ENCODE assay signal across 13 mouse cellular contexts in the genomic region with DNA sequence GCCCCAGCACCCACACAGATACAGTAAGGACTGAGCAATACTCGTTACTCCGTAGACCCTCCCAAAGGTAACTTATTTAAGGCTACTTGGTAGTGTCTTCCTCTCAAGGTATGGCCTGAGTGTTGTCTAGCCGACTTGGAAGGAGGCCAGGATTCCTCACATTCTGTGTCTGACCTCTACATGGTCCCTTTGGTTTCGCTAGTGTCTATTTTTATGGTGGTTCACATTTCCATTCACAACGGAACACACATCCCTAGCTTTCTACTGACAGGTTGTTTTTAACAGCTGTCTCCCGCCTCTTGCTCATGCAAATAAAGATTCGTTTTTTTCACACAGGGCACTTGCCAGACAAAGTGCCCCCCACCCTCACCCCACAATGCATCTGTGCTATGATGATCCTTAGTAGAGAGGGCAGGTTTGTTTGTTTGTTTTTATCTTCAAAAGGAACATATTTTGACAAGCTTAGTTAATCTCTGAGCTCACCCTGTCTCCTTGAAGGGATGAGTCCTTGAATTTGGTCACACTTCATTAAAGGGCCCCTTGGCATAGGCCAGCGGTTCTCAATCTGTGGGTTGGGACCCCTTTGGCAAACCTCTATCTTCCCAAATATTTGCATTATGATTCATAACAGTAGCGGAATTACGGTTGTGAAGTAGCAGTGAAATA. TPM values are rescaled to one million over a fixed set of nuclear protein-coding genes. Genes with fewer than 3 reads are reported as not detected.
DNase-seq lines count a peak whose midpoint lies in the region; ATAC-seq lines count a peak whose summit lies in the region.
"Had no signal": no experiment of that assay in that cellular context is flagged by ENCODE, and none has a peak within 500 bp of the region (broad histone marks: within the 10 kb centered on the region; RNA-seq: fewer than 3 reads in every experiment).

No protein-coding gene starts in this region.

- H3K9me3 ChIP-seq in forebrain, embryonic 13.5 days (replicated peaks), result no peaks in the 10 kb centered on the region
- no peaks in the 10 kb centered on the region for H3K9me3 ChIP-seq in forebrain, embryonic 10.5 days
- no peaks in the 10 kb centered on the region for H3K9me3 ChIP-seq in limb, embryonic 13.5 days
- H3K9me3 ChIP-seq in limb, embryonic 10.5 days (replicated peaks), result no peaks in the 10 kb centered on the region
- no peaks in the 10 kb centered on the region for H3K9me3 ChIP-seq in intestine, embryonic 14.5 days (ENCODE audit: control insufficient read depth, low read length)
- no peaks in the 10 kb centered on the region for H3K9me3 ChIP-seq in stomach, embryonic 14.5 days (ENCODE audit: control insufficient read depth, low read depth, low read length)
- no peaks in the 10 kb centered on the region for H3K9me3 ChIP-seq in hindbrain, embryonic 14.5 days (ENCODE audit: control insufficient read depth, low read length)
- H3K9me3 ChIP-seq: embryonic facial prominence, embryonic 12.5 days; hindbrain, embryonic 13.5 days had no signal

- 66% methylated on average over 10 of the region's 10 CpGs for WGBS in forebrain, embryonic 13.5 days
- WGBS in forebrain, embryonic 10.5 days, result 86% methylated on average over 10 of the region's 10 CpGs
- WGBS in limb, embryonic 13.5 days, result 54% methylated on average over 10 of the region's 10 CpGs
- WGBS in limb, embryonic 10.5 days, result 75% methylated on average over 10 of the region's 10 CpGs
- WGBS in intestine, embryonic 14.5 days, result 26% methylated on average over 10 of the region's 10 CpGs
- WGBS in stomach, embryonic 14.5 days, result 32% methylated on average over 10 of the region's 10 CpGs
- WGBS in hindbrain, embryonic 14.5 days, result 63% methylated on average over 10 of the region's 10 CpGs

- no peak overlapping the region for H3K4me3 ChIP-seq in forebrain, embryonic 13.5 days
- no peak overlapping the region for H3K4me3 ChIP-seq in forebrain, embryonic 10.5 days
- H3K4me3 ChIP-seq in limb, embryonic 13.5 days, result no peak overlapping the region
- no peak overlapping the region for H3K4me3 ChIP-seq in limb, embryonic 10.5 days
- H3K4me3 ChIP-seq in intestine, embryonic 14.5 days (ENCODE audit: low read depth, low read length), result no peak overlapping the region
- no peak overlapping the region for H3K4me3 ChIP-seq in stomach, embryonic 14.5 days (ENCODE audit: low read depth, low read length)
- no peak overlapping the region for H3K4me3 ChIP-seq in hindbrain, embryonic 14.5 days (replicated peaks; ENCODE audit: low read length)
- H3K4me3 ChIP-seq: embryonic facial prominence, embryonic 12.5 days; hindbrain, embryonic 13.5 days had no signal

- H3K4me2 ChIP-seq in forebrain, embryonic 13.5 days, result no peak overlapping the region
- H3K4me2 ChIP-seq in limb, embryonic 13.5 days (replicated peaks), result 0 out of 2 replicates have a peak overlapping the region, but pooled peaks have one; percentile 7
- H3K4me2 ChIP-seq in intestine, embryonic 14.5 days (ENCODE audit: low read length), result no peak overlapping the region
- H3K4me2 ChIP-seq in stomach, embryonic 14.5 days (replicated peaks; ENCODE audit: low read depth, low read length), result no peak overlapping the region
- no peak overlapping the region for H3K4me2 ChIP-seq in hindbrain, embryonic 14.5 days (replicated peaks)
- H3K4me2 ChIP-seq: embryonic facial prominence, embryonic 12.5 days; hindbrain, embryonic 13.5 days had no signal

- no peak overlapping the region for H3K9ac ChIP-seq in forebrain, embryonic 13.5 days
- no peak overlapping the region for H3K9ac ChIP-seq in limb, embryonic 13.5 days
- H3K9ac ChIP-seq in intestine, embryonic 14.5 days (ENCODE audit: low read length), result no peak overlapping the region
- H3K9ac ChIP-seq in stomach, embryonic 14.5 days (replicated peaks; ENCODE audit: low read depth, low read length), result no peak overlapping the region
- no peak overlapping the region for H3K9ac ChIP-seq in hindbrain, embryonic 14.5 days
- H3K9ac ChIP-seq: embryonic facial prominence, embryonic 12.5 days; hindbrain, embryonic 13.5 days had no signal

- H3K27ac ChIP-seq in forebrain, embryonic 13.5 days, result no peak overlapping the region
- no peak overlapping the region for H3K27ac ChIP-seq in forebrain, embryonic 10.5 days
- no peak overlapping the region for H3K27ac ChIP-seq in limb, embryonic 13.5 days
- no peak overlapping the region for H3K27ac ChIP-seq in limb, embryonic 10.5 days
- H3K27ac ChIP-seq in intestine, embryonic 14.5 days (ENCODE audit: low read depth), result 0 out of 2 replicates have a peak overlapping the region, but pooled peaks have one; percentile 8
- H3K27ac ChIP-seq in stomach, embryonic 14.5 days (ENCODE audit: low read length), result peak overlapping the region; percentile 23; the same call in 1 of the 2 replicates
- no peak overlapping the region for H3K27ac ChIP-seq in hindbrain, embryonic 14.5 days
- H3K27ac ChIP-seq: embryonic facial prominence, embryonic 12.5 days; hindbrain, embryonic 13.5 days; macrophage had no signal

- H3K4me1 ChIP-seq in forebrain, embryonic 13.5 days, result peaks cover 21% of the 10 kb centered on the region
- peaks cover 27% of the 10 kb centered on the region for H3K4me1 ChIP-seq in forebrain, embryonic 10.5 days
- H3K4me1 ChIP-seq in limb, embryonic 13.5 days, result peaks cover 37% of the 10 kb centered on the region
- peaks cover 32% of the 10 kb centered on the region for H3K4me1 ChIP-seq in limb, embryonic 10.5 days
- peaks cover 29% of the 10 kb centered on the region for H3K4me1 ChIP-seq in intestine, embryonic 14.5 days (replicated peaks; ENCODE audit: control insufficient read depth, insufficient read depth, low read length)
- H3K4me1 ChIP-seq in stomach, embryonic 14.5 days (ENCODE audit: control insufficient read depth, insufficient read depth, low read length), result peaks cover 29% of the 10 kb centered on the region
- H3K4me1 ChIP-seq in hindbrain, embryonic 14.5 days (replicated peaks; ENCODE audit: control insufficient read depth, insufficient read depth, low read length), result peaks cover 5% of the 10 kb centered on the region; the same call in 1 of the 2 replicates

- DNase-seq in forebrain, embryonic 10.5 days (ENCODE audit: extremely low spot score, low spot score), result no peak
- DNase-seq in limb, embryonic 10.5 days (ENCODE audit: low spot score), result no peak
- no peak for DNase-seq in intestine, embryonic 14.5 days (ENCODE audit: low spot score)
- DNase-seq in hindbrain, embryonic 14.5 days (ENCODE audit: low spot score), result no peak
- DNase-seq: adrenal gland, adult 8-10 months; cerebellum, adult 11 months had no signal

- peak; percentile 34; the same call in 1 of the 2 replicates for ATAC-seq in forebrain, embryonic 13.5 days
- peak; percentile 37 for ATAC-seq in limb, embryonic 13.5 days (ENCODE audit: low FRiP score, low read depth)
- peak; percentile 24; the same call in 1 of the 2 replicates for ATAC-seq in intestine, embryonic 14.5 days (replicated peaks; ENCODE audit: low FRiP score, low TSS enrichment, low read depth)
- ATAC-seq in stomach, embryonic 14.5 days (ENCODE audit: insufficient number of reproducible peaks, insufficient read depth, low FRiP score, low read depth), result peak; percentile 3; the same call in 1 of the 2 replicates
- ATAC-seq in monocyte, adult 5-6 weeks (replicated peaks; ENCODE audit: insufficient number of reproducible peaks, low FRiP score, low TSS enrichment, poor library complexity, severe bottlenecking), result no peak
- ATAC-seq in hindbrain, embryonic 14.5 days (ENCODE audit: low FRiP score), result no peak

- H3K36me3 ChIP-seq in forebrain, embryonic 13.5 days (ENCODE audit: poor library complexity, severe bottlenecking), result no peaks in the 10 kb centered on the region
- no peaks in the 10 kb centered on the region for H3K36me3 ChIP-seq in forebrain, embryonic 10.5 days (replicated peaks)
- no peaks in the 10 kb centered on the region for H3K36me3 ChIP-seq in limb, embryonic 13.5 days
- H3K36me3 ChIP-seq in limb, embryonic 10.5 days, result no peaks in the 10 kb centered on the region
- H3K36me3 ChIP-seq in intestine, embryonic 14.5 days (ENCODE audit: control insufficient read depth, insufficient read depth, low read length), result no peaks in the 10 kb centered on the region
- no peaks in the 10 kb centered on the region for H3K36me3 ChIP-seq in stomach, embryonic 14.5 days (ENCODE audit: control insufficient read depth, insufficient read depth, low read length)
- H3K36me3 ChIP-seq in hindbrain, embryonic 14.5 days (replicated peaks; ENCODE audit: control insufficient read depth, insufficient read depth), result no peaks in the 10 kb centered on the region
- H3K36me3 ChIP-seq: embryonic facial prominence, embryonic 12.5 days; hindbrain, embryonic 13.5 days had no signal

- no peaks in the 10 kb centered on the region for H3K27me3 ChIP-seq in forebrain, embryonic 13.5 days
- no peaks in the 10 kb centered on the region for H3K27me3 ChIP-seq in forebrain, embryonic 10.5 days (ENCODE audit: poor library complexity, severe bottlenecking)
- H3K27me3 ChIP-seq in limb, embryonic 13.5 days, result no peaks in the 10 kb centered on the region
- no peaks in the 10 kb centered on the region for H3K27me3 ChIP-seq in limb, embryonic 10.5 days (ENCODE audit: low read depth, poor library complexity, severe bottlenecking)
- no peaks in the 10 kb centered on the region for H3K27me3 ChIP-seq in intestine, embryonic 14.5 days (replicated peaks; ENCODE audit: control insufficient read depth, insufficient read depth, low read length)
- H3K27me3 ChIP-seq in stomach, embryonic 14.5 days (ENCODE audit: control insufficient read depth, insufficient read depth, low read length), result no peaks in the 10 kb centered on the region
- H3K27me3 ChIP-seq in hindbrain, embryonic 14.5 days (ENCODE audit: control insufficient read depth, insufficient read depth, low read length), result no peaks in the 10 kb centered on the region
- H3K27me3 ChIP-seq: embryonic facial prominence, embryonic 12.5 days; hindbrain, embryonic 13.5 days had no signal

RNA-seq across cellular contexts. Expression of gene Phlda1, which starts 52.7 kb away (rescaled TPM):
- polyA plus RNA-seq in forebrain, embryonic 13.5 days (2015; fragmentation: Nextera tagmentation; extraction: Ambion mirVana), result 18.1 and 23.2 TPM in 2 replicates
- 12.7 and 15.0 TPM in 2 replicates for polyA plus RNA-seq in forebrain, embryonic 10.5 days (2016; fragmentation: Nextera tagmentation; extraction: Ambion mirVana)
- 42.2 and 43.9 TPM in 2 replicates for polyA plus RNA-seq in limb, embryonic 13.5 days (2015; fragmentation: Nextera tagmentation; extraction: Ambion mirVana)
- 19.8 and 20.1 TPM in 2 replicates for polyA plus RNA-seq in limb, embryonic 10.5 days (2016; fragmentation: Nextera tagmentation; extraction: Ambion mirVana)
- 42.4 and 46.0 TPM in 2 replicates for polyA plus RNA-seq in intestine, embryonic 14.5 days (2014; fragmentation: Nextera tagmentation; extraction: Ambion mirVana)
- 56.3 and 60.2 TPM in 2 replicates for polyA plus RNA-seq in stomach, embryonic 14.5 days (2014; fragmentation: Nextera tagmentation; extraction: Ambion mirVana)
- 0.19 to 4.2 TPM (median 1.3 TPM) in 3 replicates for total RNA-seq in monocyte, adult 5-6 weeks (2017)
- 57.7 and 66.6 TPM in 2 replicates for polyA plus RNA-seq in hindbrain, embryonic 14.5 days (2014; fragmentation: Nextera tagmentation; extraction: Ambion mirVana)

Comparison
In these comparisons a context has a peak if more than half of its experiments do, and no peak if none do; other contexts are left out.
1. ATAC-seq: peak in forebrain, embryonic 13.5 days (single experiment), limb, embryonic 13.5 days (single experiment), intestine, embryonic 14.5 days (single experiment) and stomach, embryonic 14.5 days (single experiment); none in monocyte, adult 5-6 weeks (single experiment) and hindbrain, embryonic 14.5 days (single experiment).
2. H3K27ac ChIP-seq: peak in intestine, embryonic 14.5 days (single experiment) and stomach, embryonic 14.5 days (single experiment); none in forebrain, embryonic 13.5 days (single experiment), forebrain, embryonic 10.5 days (single experiment), limb, embryonic 13.5 days (single experiment), limb, embryonic 10.5 days (single experiment) and hindbrain, embryonic 14.5 days (single experiment).